Mouse (Mus musculus) skeletal muscle tissue, adult 2 months (tissue): Measurements from ENCODE around the gene Zscan22.
"Not testable (repeated sequence)": the region's sequence is repeated elsewhere in the genome, so short reads cannot be mapped to it uniquely, and the experiment has no call there.

ENCODE experiments used
- DNase-seq: peaks from one replicate; pipeline ENCODE4 v3.0.0-alpha.2; 2012; ENCODE audit warnings: low read depth, low spot score

The Zscan22 gene

DNA sequence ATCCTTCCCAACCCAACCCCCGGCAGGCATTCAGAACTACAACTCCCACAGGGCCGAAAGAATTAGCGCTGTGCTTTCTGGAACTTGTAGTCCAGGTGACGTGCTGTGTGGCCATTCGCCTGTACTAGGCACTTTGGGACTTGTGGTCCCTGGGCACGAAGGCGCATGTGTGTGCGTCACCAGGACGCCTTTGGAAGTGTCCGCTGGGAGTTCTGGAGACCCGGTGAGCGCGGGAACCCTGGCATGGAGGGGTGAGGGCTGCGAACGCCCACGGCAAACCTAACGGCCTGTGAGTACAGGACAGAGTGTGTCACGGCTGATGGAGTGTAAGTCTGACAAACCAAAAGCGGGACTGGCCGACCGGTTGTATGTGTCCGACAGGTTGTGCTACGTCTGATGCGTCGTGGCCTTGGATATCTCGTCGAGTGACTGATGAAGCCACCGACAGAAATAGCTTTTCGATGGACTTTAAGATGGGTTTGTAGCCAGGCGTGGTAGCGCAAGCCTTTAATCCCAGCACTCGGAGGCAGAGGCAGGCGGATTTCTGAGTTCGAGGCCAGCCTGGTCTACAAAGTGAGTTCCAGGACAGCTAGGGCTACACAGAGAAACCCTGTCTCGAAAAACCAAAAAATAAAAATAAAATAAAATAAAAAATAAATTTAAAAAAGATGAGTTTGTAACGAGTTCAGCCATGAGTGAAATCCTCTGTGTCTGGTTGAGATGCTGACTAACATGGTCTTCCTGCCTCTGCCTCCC lies at the start of gene Zscan22:
Gene Zscan22, plus strand, starts transcription at position 161 of the 756 bp plus-strand sequence.
- peak; percentile 92 for DNase-seq

DNA sequence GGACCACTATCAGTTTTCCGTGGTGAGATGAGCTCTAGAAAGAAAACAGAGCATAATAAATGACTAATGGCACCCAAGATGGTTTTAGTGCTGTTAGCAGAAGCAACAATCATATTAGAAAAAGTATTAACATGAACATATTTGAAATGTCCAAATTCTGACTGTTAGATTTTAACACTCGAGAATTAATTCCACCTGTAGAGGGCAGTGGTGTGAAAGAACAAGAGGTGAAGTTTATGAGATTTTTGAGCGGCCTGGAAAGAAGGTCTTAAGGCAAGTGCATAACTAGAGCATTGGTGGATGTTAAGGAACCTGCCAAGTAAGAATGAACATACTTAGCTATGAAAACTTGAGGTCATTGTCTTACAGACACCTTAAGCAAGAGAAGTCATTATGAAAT lies 23.3 kb upstream of the Zscan22 start:
- DNase-seq: no peak

- no peak for DNase-seq
Observed at GRCm38 (mm10) chr7:12880036-12880435, 17.6 kb upstream of the Zscan22 start.

- not testable (repeated sequence) for DNase-seq
Observed at GRCm38 (mm10) chr7:12880497-12880896, 17.1 kb upstream of the Zscan22 start.

- peak; percentile 90 for DNase-seq
Observed at GRCm38 (mm10) chr7:12880911-12881660, 16.5 kb upstream of the Zscan22 start, which contains the start of gene Zfp128. Gene Zfp128 (plus strand): TSS chr7:12881177.

DNA sequence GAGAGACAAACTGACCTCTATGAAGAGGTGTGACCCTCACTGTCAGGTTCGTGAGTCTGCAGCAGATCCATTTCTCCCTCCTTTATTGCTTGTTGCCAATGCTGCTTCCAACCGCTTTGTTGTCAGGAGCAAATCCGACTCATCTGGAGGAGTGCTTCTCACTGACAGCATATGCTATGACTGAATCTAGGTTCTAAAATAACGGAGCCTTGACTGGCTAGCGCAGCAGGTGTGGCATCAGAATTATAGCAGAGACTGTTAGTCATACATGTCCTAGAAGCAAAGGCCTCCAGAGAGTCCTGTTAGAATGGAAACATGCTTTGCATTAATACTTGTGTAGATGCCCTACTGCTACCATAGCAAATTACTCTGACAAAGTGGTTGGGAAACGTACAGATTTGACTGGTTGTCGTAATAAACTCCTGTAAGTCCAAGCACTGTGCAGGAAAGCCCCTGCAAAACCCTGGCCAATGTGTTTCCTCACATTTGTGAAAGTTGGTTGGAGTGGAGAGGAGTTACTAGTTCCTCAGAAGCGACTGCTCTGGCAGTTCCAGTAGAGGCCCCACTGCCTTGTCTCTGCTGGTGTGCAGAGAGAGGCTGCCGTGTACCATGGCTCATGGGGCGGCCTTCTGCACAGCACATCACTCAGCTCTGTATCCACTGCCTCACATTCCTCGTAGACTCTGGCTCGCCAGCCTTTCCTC lies 10.9 kb upstream of the Zscan22 start:
- no peak for DNase-seq

DNA sequence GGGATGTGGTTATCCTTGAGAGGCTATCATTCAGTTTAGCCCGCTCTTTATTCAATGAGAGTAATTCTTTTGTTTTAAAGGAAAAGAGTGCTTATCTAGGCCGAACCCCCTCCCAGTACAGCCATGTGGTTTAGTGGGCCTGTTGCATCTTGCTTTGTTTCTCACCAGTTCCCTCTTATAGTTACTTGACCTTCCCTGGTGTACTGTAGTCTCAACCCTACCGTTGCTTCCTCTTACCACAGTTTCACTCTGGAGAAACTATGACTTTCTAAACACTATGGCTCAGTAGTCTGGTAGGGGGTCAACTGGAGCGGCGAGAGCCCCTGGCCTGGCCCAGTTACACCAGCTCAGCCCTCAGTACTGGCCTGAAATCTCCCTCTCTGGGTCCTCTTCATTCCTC lies 10.0 kb upstream of the Zscan22 start:
- no peak for DNase-seq

DNA sequence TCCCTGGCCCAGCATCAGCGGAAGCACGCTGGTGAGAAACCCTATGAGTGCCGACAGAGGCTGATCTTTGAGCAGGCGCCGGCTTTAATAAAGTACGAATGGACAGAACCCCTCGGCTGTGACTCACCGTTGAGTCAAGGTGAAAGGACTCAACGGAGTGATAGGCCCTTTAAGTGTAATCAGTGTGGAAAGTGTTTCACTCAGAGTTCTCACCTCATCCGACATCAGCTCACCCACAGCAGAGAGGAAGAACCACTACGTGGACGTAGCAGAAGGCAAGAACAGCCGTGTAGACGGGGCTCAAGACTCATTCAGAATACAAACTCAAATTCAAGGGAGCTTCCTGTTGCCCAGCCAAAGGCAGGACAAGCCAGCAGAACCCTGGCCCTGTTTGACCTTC lies 6.7 kb upstream of the Zscan22 start:
- no peak for DNase-seq

DNA sequence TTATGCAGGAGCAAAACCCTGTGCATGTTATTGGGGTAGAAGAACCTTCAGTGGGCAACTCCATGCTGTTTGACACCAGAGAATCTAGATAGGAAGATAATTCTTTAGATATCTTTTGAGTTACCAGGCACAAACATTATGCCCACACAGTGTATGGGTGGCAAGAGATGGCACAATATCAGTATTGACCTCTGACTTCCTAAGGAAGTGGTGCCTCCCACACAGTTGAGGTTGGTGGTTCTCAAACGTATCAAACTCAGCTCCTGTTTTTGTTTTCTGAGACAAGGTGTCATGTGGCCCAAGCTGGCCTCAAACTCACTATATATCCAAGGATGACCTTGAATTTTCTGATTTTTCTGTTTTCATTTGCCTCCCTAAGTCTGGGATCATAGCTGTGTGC lies 6.3 kb upstream of the Zscan22 start:
- no peak for DNase-seq

GRCm38 (mm10) chr7:12901517-12901916 lies 3.9 kb downstream of the Zscan22 start:
- DNase-seq: no peak

DNA sequence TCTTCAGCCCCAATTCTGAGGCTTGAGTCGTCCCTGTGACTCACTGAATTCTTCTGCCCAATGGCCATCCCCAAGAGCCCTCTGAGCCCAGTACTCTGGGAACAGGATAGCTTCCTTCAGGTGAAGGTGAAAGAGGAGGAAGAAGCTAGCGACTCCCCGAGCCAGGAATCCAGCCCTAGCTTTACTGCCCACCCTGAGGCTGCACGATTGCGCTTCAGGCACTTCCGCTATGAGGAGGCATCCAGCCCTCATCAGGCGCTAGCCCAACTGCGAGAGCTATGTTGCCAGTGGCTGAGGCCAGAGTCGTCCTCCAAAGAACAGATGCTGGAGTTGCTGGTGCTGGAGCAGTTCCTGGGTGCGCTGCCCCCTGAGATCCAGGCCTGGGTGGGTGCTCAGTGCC lies 6.0 kb downstream of the Zscan22 start:
- DNase-seq: no peak

DNA sequence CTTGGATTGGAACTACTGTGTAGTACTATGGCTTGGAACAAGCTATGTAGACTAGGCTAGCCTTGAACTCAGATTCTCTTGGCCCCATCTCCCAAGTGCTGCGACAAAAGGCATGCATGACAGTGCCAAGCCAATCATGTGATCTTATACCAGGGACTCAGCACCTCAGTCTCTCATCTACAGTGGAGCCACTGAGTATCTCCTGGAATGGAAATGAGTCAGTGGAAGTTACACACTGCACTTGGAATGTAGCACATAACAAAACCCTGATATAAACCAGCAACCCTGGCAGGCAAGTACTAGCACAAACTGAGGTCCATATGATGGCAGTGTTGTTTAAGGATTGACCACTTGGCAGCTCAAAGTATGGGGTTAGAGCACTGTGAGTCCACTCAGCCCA lies 7.5 kb downstream of the Zscan22 start:
- DNase-seq: no peak

- DNase-seq: peak; percentile 54
Observed at GRCm38 (mm10) chr7:12909498-12909962, 11.9 kb downstream of the Zscan22 start.

DNA sequence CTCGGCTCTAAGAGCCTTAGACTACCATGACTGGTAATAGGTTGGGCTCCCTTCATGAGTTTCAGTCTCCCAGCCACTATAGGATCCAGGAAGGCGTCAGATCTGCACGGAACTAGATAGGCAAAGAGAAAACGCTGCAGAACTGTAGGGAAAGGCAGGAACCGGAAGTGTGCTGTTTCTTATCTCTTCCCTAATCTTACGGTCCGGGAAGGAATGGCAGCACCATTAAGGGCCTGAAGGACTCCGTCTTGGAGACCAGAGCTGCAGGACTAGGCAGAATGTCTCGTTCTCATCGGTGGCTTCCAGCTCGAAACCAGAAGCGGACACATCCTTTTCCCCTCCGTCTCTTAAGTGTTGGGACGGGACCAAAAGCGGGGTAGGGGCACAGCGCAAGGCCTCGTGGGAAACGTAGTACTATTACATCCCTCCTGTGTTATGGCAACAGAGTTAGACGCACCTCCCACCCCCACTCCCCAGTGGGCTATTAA lies 12.6 kb downstream of the Zscan22 start:
- DNase-seq: peak; percentile 52

DNA sequence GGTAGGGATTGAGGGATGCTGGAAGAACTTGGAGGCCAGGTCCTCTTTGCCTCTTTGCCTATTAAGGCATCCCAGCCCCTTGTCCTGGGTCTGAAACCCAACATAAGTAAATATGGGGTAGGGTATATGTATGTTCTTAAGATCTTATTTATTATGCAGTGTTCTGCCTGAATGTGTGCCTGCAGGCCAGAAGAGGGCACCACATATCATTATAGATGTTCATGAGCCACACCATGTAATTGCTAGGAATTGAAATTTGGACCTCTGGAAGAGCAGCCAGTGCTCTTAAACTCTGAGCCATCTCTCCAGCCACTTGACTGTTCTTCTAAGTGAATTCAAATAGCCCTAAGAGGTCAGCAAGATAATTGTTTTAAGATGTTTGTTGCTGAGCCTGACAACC lies 15.9 kb downstream of the Zscan22 start:
- DNase-seq: no peak

GRCm38 (mm10) chr7:12920495-12920894 lies 22.9 kb downstream of the Zscan22 start:
- DNase-seq: not testable (repeated sequence)

- DNase-seq: no peak
Observed at GRCm38 (mm10) chr7:12921318-12921704, 23.7 kb downstream of the Zscan22 start.

- peak; percentile 100 for DNase-seq
Observed at GRCm38 (mm10) chr7:12921705-12922465, 24.3 kb downstream of the Zscan22 start, which contains the start of gene Rps5. Gene Rps5 (plus strand): TSS chr7:12922290.

- DNase-seq: no peak
Observed at GRCm38 (mm10) chr7:12922729-12923128, 25.1 kb downstream of the Zscan22 start.

GRCm38 (mm10) chr7:12926316-12926715 lies 28.7 kb downstream of the Zscan22 start:
- no peak for DNase-seq

DNA sequence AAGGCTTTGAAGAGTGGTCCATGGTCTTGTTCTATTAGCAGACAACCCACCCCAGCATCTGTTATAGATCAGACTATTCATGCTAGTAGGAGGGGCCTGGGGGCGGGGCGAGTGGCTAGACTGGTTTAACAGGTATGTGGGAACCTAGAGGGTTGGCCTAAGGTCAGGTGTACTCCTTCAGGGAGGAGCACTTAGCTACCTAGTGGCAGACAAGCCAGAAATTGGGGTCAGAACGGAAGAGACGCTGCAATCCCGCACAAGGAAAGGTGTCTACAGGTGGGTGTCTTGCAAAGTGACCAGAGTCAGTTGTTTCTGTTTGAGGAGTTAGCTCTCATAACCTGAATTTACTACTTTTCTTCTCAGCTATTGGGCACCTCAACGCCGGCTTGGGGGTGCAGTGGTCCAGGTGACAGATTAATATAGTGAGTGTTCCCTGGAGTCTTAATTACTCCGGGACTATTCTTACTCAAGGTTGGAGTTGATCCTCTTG lies 29.6 kb downstream of the Zscan22 start, which contains the start of gene Rnf225:
Gene Rnf225, plus strand, starts transcription at position 226 of the 490 bp plus-strand sequence.
- DNase-seq: no peak
